Mouse (Mus musculus) granulocyte monocyte progenitor cell, adult 5-6 weeks (primary cell): Measurements from ENCODE around the gene Stim2. TPM values are rescaled to one million over a fixed set of nuclear protein-coding genes. Genes with fewer than 3 reads are reported as not detected.

Source experiments
- ATAC-seq: replicated peaks from 2 replicates; pipeline ENCODE4 v1.8.0; 2016; ENCODE audit warnings: mild to moderate bottlenecking, moderate TSS enrichment, inconsistent platforms; ENCODE audit not compliant: poor library complexity, severe bottlenecking
- total RNA-seq, 2 experiments: library from RNA; stranded (forward) in 1 of 2; stranded (reverse) in 1 of 2; fragments of 200-712, 200-1000 nt in 1 of 2; fragments of >200 nt in 1 of 2; fragmentation: Nextera tagmentation in 1 of 2; gene quantifications; 2 replicates each; pipeline ENCODE4 v1.2.3; 2014 to 2017

Stim2 gene
- total RNA-seq, 2 experiments from 2014 or later, result 13.4 to 27.9 TPM

GRCm38 (mm10) chr5:53992616-53993015, 5.7 kb upstream of the Stim2 start:
- ATAC-seq, result no peak

- no peak for ATAC-seq
Observed at GRCm38 (mm10) chr5:53994576-53994975, 3.7 kb upstream of the Stim2 start.

GRCm38 (mm10) chr5:53995316-53995715, 3.0 kb upstream of the Stim2 start:
- ATAC-seq, result peak; percentile 73

GRCm38 (mm10) chr5:53996822-53997221, 1.5 kb upstream of the Stim2 start:
- no peak for ATAC-seq

- peak; percentile 14 for ATAC-seq
Observed at GRCm38 (mm10) chr5:53998743-53999460, 603 bp downstream of the Stim2 start.

- no peak for ATAC-seq
Observed at GRCm38 (mm10) chr5:53999461-53999770, 1.1 kb downstream of the Stim2 start.

GRCm38 (mm10) chr5:53999831-54000230, 1.5 kb downstream of the Stim2 start:
- ATAC-seq, result no peak

GRCm38 (mm10) chr5:54001021-54001420, 2.7 kb downstream of the Stim2 start:
- ATAC-seq, result peak; percentile 24

GRCm38 (mm10) chr5:54005111-54005864, 7.0 kb downstream of the Stim2 start:
- peak; percentile 53 for ATAC-seq

GRCm38 (mm10) chr5:54005865-54006225, 7.5 kb downstream of the Stim2 start:
- no peak for ATAC-seq

GRCm38 (mm10) chr5:54006845-54007244, 8.5 kb downstream of the Stim2 start:
- no peak for ATAC-seq

- ATAC-seq, result no peak
Observed at GRCm38 (mm10) chr5:54007617-54008016, 9.3 kb downstream of the Stim2 start.

- ATAC-seq, result peak; percentile 87
Observed at GRCm38 (mm10) chr5:54013271-54013670, 15.0 kb downstream of the Stim2 start.

- ATAC-seq, result no peak
Observed at GRCm38 (mm10) chr5:54017143-54017542, 18.8 kb downstream of the Stim2 start.

GRCm38 (mm10) chr5:54018856-54019255, 20.6 kb downstream of the Stim2 start:
- no peak for ATAC-seq

- peak; percentile 86 for ATAC-seq
Observed at GRCm38 (mm10) chr5:54019546-54019945, 21.2 kb downstream of the Stim2 start.

GRCm38 (mm10) chr5:54024610-54025009, 26.3 kb downstream of the Stim2 start:
- ATAC-seq, result peak; percentile 54

- peak; percentile 93 for ATAC-seq
Observed at GRCm38 (mm10) chr5:54025630-54026029, 27.3 kb downstream of the Stim2 start.

- no peak for ATAC-seq
Observed at GRCm38 (mm10) chr5:54033217-54033616, 34.9 kb downstream of the Stim2 start.

- ATAC-seq, result no peak
Observed at GRCm38 (mm10) chr5:54034680-54035079, 36.4 kb downstream of the Stim2 start.

- peak; percentile 91 for ATAC-seq
Observed at GRCm38 (mm10) chr5:54038615-54039014, 40.3 kb downstream of the Stim2 start.

GRCm38 (mm10) chr5:54040527-54040926, 42.2 kb downstream of the Stim2 start:
- peak; percentile 61 for ATAC-seq
